Mouse (Mus musculus) kidney, adult 2 months (tissue): ENCODE measurements around the gene Myl4.

Experiments
- CTCF ChIP-seq: fragments of 200-500 bp; conservative IDR thresholded peaks from 2 replicates; pipeline ENCODE4 v1.5.1; 2011; ENCODE audit warnings: low read depth, mild to moderate bottlenecking, control low read depth, low read length, moderate library complexity, mixed read lengths; ENCODE audit not compliant: insufficient read depth, insufficient read length
- POLR2A ChIP-seq: fragments of 200-500 bp; IDR thresholded peaks from one replicate; pipeline ENCODE4 v1.6.1; 2011; ENCODE audit warnings: low read depth, low read length, control low read depth

- TF ChIP-seq CTCF (no peak), POLR2A (no peak)
Measured at GRCm38 (mm10) chr11:104616182-104616581, 65.7 kb downstream of the Myl4 start.
